16 mouse cellular contexts compared by ENCODE assay signal in genomic region chr4:62705749-62706148, GRCm38 (mm10).
DNase-seq lines count a peak whose midpoint lies in the region; ATAC-seq and TF ChIP-seq lines count a peak whose summit lies in the region.
"Had no signal": no experiment of that assay in that cellular context is flagged by ENCODE, and none has a peak within 500 bp of the region (broad histone marks: within the 10 kb centered on the region; RNA-seq: fewer than 3 reads in every experiment).

No protein-coding gene starts in this region.

- no peaks in the 10 kb centered on the region for H3K27me3 ChIP-seq in forebrain, embryonic 14.5 days (replicated peaks; ENCODE audit: control insufficient read depth, insufficient read depth, low read length)
- no peaks in the 10 kb centered on the region for H3K27me3 ChIP-seq in forebrain, postnatal 0 days (ENCODE audit: insufficient read depth, low read length)
- H3K27me3 ChIP-seq in kidney, postnatal 0 days (ENCODE audit: insufficient read depth, low read length), result no peaks in the 10 kb centered on the region
- no peaks in the 10 kb centered on the region for H3K27me3 ChIP-seq in kidney, adult 2 months (replicated peaks; ENCODE audit: control insufficient read depth, insufficient read depth, low read length)
- no peaks in the 10 kb centered on the region for H3K27me3 ChIP-seq in embryonic facial prominence, embryonic 10.5 days (replicated peaks; ENCODE audit: low read depth, poor library complexity, severe bottlenecking)
- no peaks in the 10 kb centered on the region for H3K27me3 ChIP-seq in limb, embryonic 15.5 days
- H3K27me3 ChIP-seq: forebrain, embryonic 13.5 days; lung, embryonic 15.5 days had no signal

- H3K9me3 ChIP-seq in forebrain, embryonic 14.5 days (replicated peaks; ENCODE audit: control insufficient read depth, low read length), result no peaks in the 10 kb centered on the region
- no peaks in the 10 kb centered on the region for H3K9me3 ChIP-seq in forebrain, postnatal 0 days (ENCODE audit: low read length)
- no peaks in the 10 kb centered on the region for H3K9me3 ChIP-seq in kidney, postnatal 0 days (replicated peaks; ENCODE audit: low read length)
- no peaks in the 10 kb centered on the region for H3K9me3 ChIP-seq in embryonic facial prominence, embryonic 10.5 days
- no peaks in the 10 kb centered on the region for H3K9me3 ChIP-seq in limb, embryonic 15.5 days
- H3K9me3 ChIP-seq: forebrain, embryonic 13.5 days; lung, embryonic 15.5 days had no signal

- no peak for DNase-seq in forebrain, embryonic 14.5 days (ENCODE audit: low spot score)
- DNase-seq in forebrain, postnatal 0 days, result no peak
- peak; percentile 66 for DNase-seq in kidney, postnatal 0 days (ENCODE audit: low spot score)
- no peak for DNase-seq in kidney, adult 2 months
- no peak for DNase-seq in embryonic facial prominence, embryonic 10.5 days (ENCODE audit: low spot score)
- no peak for DNase-seq in left cerebral cortex, adult 8-10 months (ENCODE audit: low spot score in 2 of 2)
- DNase-seq in left cerebral cortex, postnatal 4 days, result no peak
- DNase-seq: cerebellum, adult 9-11 months; gastrocnemius, postnatal 10 days; kidney, postnatal 14 days; layer of hippocampus, postnatal 36 days; thymus, postnatal 36 days had no signal

- no peaks in the 10 kb centered on the region for H3K4me1 ChIP-seq in forebrain, embryonic 14.5 days (ENCODE audit: control insufficient read depth, insufficient read depth, low read length)
- no peaks in the 10 kb centered on the region for H3K4me1 ChIP-seq in forebrain, postnatal 0 days (ENCODE audit: insufficient read depth)
- H3K4me1 ChIP-seq in kidney, postnatal 0 days (replicated peaks; ENCODE audit: insufficient read depth, low read length), result peaks cover 14% of the 10 kb centered on the region
- H3K4me1 ChIP-seq in kidney, adult 2 months (ENCODE audit: control insufficient read depth, insufficient read depth, low read length), result no peaks in the 10 kb centered on the region
- peaks cover 21% of the 10 kb centered on the region for H3K4me1 ChIP-seq in embryonic facial prominence, embryonic 10.5 days
- H3K4me1 ChIP-seq in limb, embryonic 15.5 days, result peaks cover 46% of the 10 kb centered on the region
- H3K4me1 ChIP-seq: forebrain, embryonic 13.5 days had no signal

- no peak for ATAC-seq in forebrain, embryonic 14.5 days
- no peak for ATAC-seq in forebrain, postnatal 0 days
- peak; percentile 55; the same call in 1 of the 2 replicates for ATAC-seq in kidney, postnatal 0 days (replicated peaks; ENCODE audit: low FRiP score, low read depth)
- ATAC-seq in limb, embryonic 15.5 days (ENCODE audit: insufficient number of reproducible peaks, low FRiP score, low TSS enrichment, low read depth), result no peak
- ATAC-seq: forebrain, embryonic 13.5 days had no signal

- H3K4me2 ChIP-seq in forebrain, embryonic 14.5 days (ENCODE audit: low read length), result no peak overlapping the region
- H3K4me2 ChIP-seq in forebrain, postnatal 0 days (ENCODE audit: low read depth), result no peak overlapping the region
- no peak overlapping the region for H3K4me2 ChIP-seq in kidney, postnatal 0 days (ENCODE audit: low read length)
- H3K4me2 ChIP-seq in limb, embryonic 15.5 days, result no peak overlapping the region
- H3K4me2 ChIP-seq: forebrain, embryonic 13.5 days; lung, embryonic 15.5 days; midbrain, embryonic 11.5 days had no signal

- H3K4me3 ChIP-seq in forebrain, embryonic 14.5 days (ENCODE audit: low read depth, low read length), result no peak overlapping the region
- H3K4me3 ChIP-seq in forebrain, postnatal 0 days (ENCODE audit: low read depth, low read length), result no peak overlapping the region
- no peak overlapping the region for H3K4me3 ChIP-seq in kidney, postnatal 0 days (replicated peaks; ENCODE audit: low read depth, low read length)
- H3K4me3 ChIP-seq in kidney, adult 2 months (ENCODE audit: insufficient read depth, low read depth, low read length), result no peak overlapping the region
- no peak overlapping the region for H3K4me3 ChIP-seq in embryonic facial prominence, embryonic 10.5 days
- no peak overlapping the region for H3K4me3 ChIP-seq in limb, embryonic 15.5 days
- H3K4me3 ChIP-seq: forebrain, embryonic 13.5 days; lung, embryonic 15.5 days had no signal

- WGBS in forebrain, embryonic 14.5 days, result 55% methylated on average over 3 of the region's 3 CpGs
- 46% methylated on average over 3 of the region's 3 CpGs for WGBS in forebrain, postnatal 0 days
- 34% methylated on average over 3 of the region's 3 CpGs for WGBS in kidney, postnatal 0 days
- WGBS in kidney, adult 2 months, result 63% methylated on average over 3 of the region's 3 CpGs
- 51% methylated on average over 3 of the region's 3 CpGs for WGBS in embryonic facial prominence, embryonic 10.5 days
- WGBS in limb, embryonic 15.5 days, result 28% methylated on average over 3 of the region's 3 CpGs

- H3K36me3 ChIP-seq in forebrain, embryonic 14.5 days (ENCODE audit: control insufficient read depth, insufficient read depth, low read length), result peaks cover 38% of the 10 kb centered on the region
- H3K36me3 ChIP-seq in forebrain, postnatal 0 days (ENCODE audit: insufficient read depth), result peaks cover 27% of the 10 kb centered on the region
- peaks cover 16% of the 10 kb centered on the region for H3K36me3 ChIP-seq in kidney, postnatal 0 days (ENCODE audit: insufficient read depth, low read length)
- H3K36me3 ChIP-seq in kidney, adult 2 months (ENCODE audit: control insufficient read depth, insufficient read depth, low read length), result no peaks in the 10 kb centered on the region
- H3K36me3 ChIP-seq in embryonic facial prominence, embryonic 10.5 days (replicated peaks), result peaks cover 33% of the 10 kb centered on the region
- H3K36me3 ChIP-seq in limb, embryonic 15.5 days, result peaks cover 25% of the 10 kb centered on the region

- no peak for TF ChIP-seq POLR2A in kidney, adult 2 months (IDR thresholded peaks at IDR 0.05; ENCODE audit: low read depth, low read length)

- intact Hi-C loops in left cerebral cortex, postnatal 4 days (cut with DNase I), result no loop called here

- H3K27ac ChIP-seq in forebrain, embryonic 14.5 days (ENCODE audit: low read depth, low read length), result no peak overlapping the region
- no peak overlapping the region for H3K27ac ChIP-seq in forebrain, postnatal 0 days (ENCODE audit: low read depth, low read length)
- H3K27ac ChIP-seq in kidney, postnatal 0 days, result peak overlapping the region; percentile 60
- no peak overlapping the region for H3K27ac ChIP-seq in kidney, adult 2 months (ENCODE audit: insufficient read depth, low read depth, low read length)
- H3K27ac ChIP-seq in embryonic facial prominence, embryonic 10.5 days (replicated peaks), result peak overlapping the region; percentile 36; the same call in 1 of the 2 replicates
- H3K27ac ChIP-seq in limb, embryonic 15.5 days, result peak overlapping the region; percentile 81
- H3K27ac ChIP-seq: forebrain, embryonic 13.5 days; lung, embryonic 15.5 days had no signal

- no peak for TF ChIP-seq CTCF in forebrain, postnatal 0 days (IDR thresholded peaks at IDR 0.05; ENCODE audit: low read depth)
- TF ChIP-seq CTCF in kidney, postnatal 0 days (IDR thresholded peaks at IDR 0.05; ENCODE audit: low read depth), result no peak
- no peak for TF ChIP-seq CTCF in kidney, adult 2 months (conservative IDR thresholded peaks at IDR 0.05; ENCODE audit: insufficient read depth, insufficient read length, low read depth, low read length)

- H3K9ac ChIP-seq in forebrain, embryonic 14.5 days (ENCODE audit: low read length), result 0 out of 2 replicates have a peak overlapping the region, but pooled peaks have one; percentile 13
- no peak overlapping the region for H3K9ac ChIP-seq in forebrain, postnatal 0 days
- H3K9ac ChIP-seq in kidney, postnatal 0 days (ENCODE audit: low read depth, low read length), result no peak overlapping the region
- H3K9ac ChIP-seq in limb, embryonic 15.5 days, result no peak overlapping the region
- H3K9ac ChIP-seq: forebrain, embryonic 13.5 days; lung, embryonic 15.5 days had no signal

Comparison
In these comparisons a context has a peak if more than half of its experiments do, and no peak if none do; other contexts are left out.
1. H3K27ac ChIP-seq: peak in kidney, postnatal 0 days (single experiment), embryonic facial prominence, embryonic 10.5 days (single experiment) and limb, embryonic 15.5 days (single experiment); none in forebrain, embryonic 14.5 days (single experiment), forebrain, postnatal 0 days (single experiment) and kidney, adult 2 months (single experiment).